Mouse (Mus musculus): ENCODE data around the gene Snrnp48.
A peak's percentile ranks its signal among the peaks of the same experiment; 100 is the strongest.

The Snrnp48 gene

GRCm38 (mm10) chr13:38204702-38205482, at the start of gene Snrnp48:
Gene Snrnp48, plus strand, starts transcription at chr13:38204938.
- peak; percentile 75 to 80 for DNase-seq (ENCODE audit: low spot score in 2 of 2)

GRCm38 (mm10) chr13:38155523-38155922, 49.2 kb upstream of the Snrnp48 start:
- DNase-seq (ENCODE audit: low spot score in 2 of 2): no peak

DNA sequence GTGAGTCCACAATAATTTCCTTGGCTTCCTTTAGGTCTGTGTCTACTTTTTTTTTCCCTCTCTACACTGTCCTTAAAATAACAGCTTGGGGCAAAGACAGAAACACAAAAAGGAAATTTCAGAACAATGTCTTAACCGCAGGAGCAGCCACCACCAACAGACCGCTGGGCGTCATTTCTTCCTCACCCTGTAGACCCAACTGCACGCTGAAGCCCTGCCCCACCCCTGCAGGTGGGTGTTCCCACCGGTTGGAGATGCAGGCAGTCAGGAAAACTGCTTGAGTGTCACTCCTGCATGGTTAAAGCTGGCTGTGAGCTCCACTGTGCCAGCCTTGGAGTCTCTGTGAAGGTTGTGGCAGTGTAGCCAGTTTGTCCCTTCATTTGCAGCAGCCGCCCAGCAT, 47.1 kb upstream of the Snrnp48 start:
- no peak for DNase-seq (ENCODE audit: low spot score in 2 of 2)

DNA sequence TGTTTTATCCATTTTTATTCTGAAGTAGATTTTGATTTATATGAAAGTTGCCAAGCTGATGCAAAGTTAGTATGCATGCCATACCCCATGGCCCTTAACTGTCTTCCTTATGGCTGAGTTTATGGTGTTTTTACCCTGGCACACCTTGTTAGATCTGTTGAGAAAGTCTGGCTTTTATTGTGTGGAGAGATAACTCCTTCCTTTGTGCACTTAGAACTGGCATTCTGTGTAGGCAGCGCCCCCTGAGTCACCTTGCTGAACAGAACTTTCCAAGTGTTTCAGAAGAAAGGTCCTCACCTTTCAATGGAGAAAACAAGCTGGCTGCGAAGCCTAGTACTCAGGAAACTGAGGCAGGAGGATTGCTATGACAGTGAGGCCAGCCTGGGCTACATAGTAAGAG, 42.7 kb upstream of the Snrnp48 start:
- no peak for DNase-seq (ENCODE audit: low spot score in 2 of 2)

DNA sequence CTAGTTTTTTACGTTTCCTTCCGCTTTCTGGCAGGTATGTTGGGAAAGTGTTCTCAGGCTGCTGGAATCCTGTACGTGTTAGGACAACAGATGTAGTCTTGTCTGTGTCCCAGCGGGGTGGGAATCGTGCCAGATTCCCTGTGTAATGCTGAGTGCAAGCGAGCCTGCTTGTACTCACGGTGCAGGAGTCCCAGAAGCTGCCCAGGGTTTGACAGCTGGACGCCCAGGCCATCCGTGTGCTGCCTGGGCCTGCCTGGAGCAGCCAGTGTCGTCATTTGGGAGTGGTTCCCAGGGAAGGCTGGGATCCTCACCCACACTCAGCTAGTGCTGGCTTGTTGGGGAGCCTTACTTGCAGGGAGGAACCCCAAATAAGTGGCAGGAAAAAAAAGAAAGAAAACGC, 42.1 kb upstream of the Snrnp48 start:
- DNase-seq (ENCODE audit: low spot score in 2 of 2): peak in 1 of 2 experiments; percentile 5

GRCm38 (mm10) chr13:38164932-38165331, 39.8 kb upstream of the Snrnp48 start:
- no peak for DNase-seq (ENCODE audit: low spot score in 2 of 2)

DNA sequence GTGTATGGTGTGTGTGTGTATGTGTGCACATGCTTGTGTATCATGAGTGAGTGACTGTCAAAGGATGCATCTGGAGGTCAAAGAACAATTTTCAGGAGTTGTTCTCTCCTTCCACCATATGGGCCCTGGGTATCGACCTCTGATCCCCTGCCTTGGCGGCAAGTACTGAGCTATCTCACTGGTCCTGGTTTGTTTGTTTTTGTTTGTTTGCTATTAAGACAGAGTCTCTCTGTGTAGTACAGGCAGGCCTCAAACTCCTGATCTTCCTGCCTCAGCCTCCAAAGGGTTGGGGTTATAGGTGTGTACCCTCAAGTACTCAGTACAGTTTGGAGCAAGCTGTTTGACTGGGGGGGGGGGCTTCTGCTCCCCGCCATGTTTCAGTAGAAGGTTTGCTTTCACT, 37.7 kb upstream of the Snrnp48 start:
- no peak for DNase-seq (ENCODE audit: low spot score in 2 of 2)

- DNase-seq (ENCODE audit: low spot score in 2 of 2): no peak
These were observed 34.0 kb upstream of the Snrnp48 start for GRCm38 (mm10) chr13:38170707-38171144.

GRCm38 (mm10) chr13:38193406-38193805, 11.3 kb upstream of the Snrnp48 start:
- DNase-seq (ENCODE audit: low spot score in 2 of 2): no peak

DNA sequence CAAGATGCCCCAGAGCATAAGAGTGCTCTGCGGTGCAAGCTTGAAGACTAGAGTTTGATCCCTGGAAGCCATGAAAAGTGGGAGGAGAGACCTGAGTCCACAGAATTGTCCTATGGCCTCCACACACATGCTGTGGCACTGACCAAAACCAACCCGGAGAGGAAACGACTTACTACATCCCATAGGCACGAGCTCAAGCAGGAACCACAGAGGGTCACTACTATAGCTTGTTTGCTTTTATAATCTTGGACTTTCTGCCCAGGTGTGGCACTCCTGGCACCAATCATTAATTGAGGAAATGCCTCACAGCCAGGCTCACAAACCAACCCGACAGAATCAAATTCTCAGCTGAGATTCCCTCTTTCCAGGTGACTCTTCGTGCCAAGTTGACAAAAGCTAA, 3.3 kb upstream of the Snrnp48 start:
- no peak for DNase-seq (ENCODE audit: low spot score in 2 of 2)

DNA sequence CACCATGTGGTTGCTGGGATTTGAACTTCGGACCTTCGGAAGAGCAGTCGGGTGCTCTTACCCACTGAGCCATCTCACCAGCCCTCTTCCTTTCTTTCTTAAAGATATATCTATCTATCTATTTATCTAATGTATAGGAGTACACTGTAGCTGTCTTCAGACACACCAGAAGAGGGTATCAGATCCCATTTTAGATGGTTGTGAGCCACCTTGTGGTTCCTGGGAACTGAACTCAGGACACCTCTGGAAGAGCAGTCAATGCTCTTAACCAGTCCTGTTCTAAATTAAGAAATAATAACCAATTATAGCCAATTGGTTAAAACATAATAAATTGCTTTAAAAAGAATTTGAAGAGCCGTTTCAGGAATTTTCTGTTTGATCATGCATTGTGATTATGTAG, 567 bp upstream of the Snrnp48 start:
- no peak for DNase-seq (ENCODE audit: low spot score in 2 of 2)

GRCm38 (mm10) chr13:38211122-38211521, 6.4 kb downstream of the Snrnp48 start:
- no peak for DNase-seq (ENCODE audit: low spot score in 2 of 2)

GRCm38 (mm10) chr13:38218686-38219085, 13.9 kb downstream of the Snrnp48 start:
- DNase-seq (ENCODE audit: low spot score in 2 of 2): no peak

DNA sequence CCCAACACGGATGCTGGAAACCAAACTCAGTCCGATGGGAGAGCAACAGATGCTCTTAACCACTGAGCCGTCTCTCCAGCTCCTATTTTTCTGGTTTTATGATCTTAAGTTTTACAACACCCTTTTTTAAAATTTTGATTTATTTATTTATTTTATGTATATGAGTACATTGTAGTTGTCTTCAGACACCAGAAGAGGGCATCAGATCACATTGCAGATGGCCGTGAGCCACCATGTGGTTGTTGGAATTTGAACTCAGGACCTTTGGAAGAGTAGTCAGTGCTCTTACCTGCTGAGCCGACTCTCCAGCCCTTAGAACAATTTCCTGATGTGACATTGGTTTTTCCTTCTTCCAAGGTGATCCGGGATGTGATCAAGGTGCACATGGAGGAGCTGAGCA, 15.6 kb downstream of the Snrnp48 start:
- no peak for DNase-seq (ENCODE audit: low spot score in 2 of 2)

DNA sequence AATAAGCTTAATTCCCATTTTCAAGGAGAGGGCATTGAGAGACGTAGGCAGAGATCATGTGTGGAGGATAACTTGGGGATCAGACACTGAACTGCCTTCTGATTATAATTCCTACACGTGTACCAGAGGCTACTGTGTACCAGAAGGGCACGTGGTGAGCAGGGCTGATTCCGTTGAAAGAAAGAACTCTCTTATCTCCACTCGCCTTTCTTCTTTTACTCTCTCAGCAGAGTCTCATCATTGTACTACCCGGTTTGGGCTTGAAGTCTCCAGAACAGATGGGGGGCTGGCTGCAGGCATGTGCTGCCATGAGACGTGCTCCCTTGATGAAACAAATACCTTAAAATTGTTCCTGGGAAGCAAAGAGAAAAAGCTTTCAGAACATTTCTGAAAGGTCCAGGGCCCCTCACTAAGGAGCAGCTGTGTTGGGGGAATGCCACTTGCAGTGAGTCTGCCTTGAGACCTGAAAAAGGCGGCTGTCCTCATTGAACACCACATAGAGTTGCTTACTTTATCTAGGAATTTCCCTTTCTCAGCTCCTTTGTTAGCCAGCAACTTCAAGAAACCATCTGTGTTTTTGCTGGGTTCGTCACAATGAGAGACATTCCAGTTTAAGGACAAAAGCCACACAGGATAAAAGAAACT, 25.6 kb downstream of the Snrnp48 start:
- no peak for DNase-seq (ENCODE audit: low spot score in 2 of 2)

GRCm38 (mm10) chr13:38232411-38232810, 27.7 kb downstream of the Snrnp48 start:
- DNase-seq (ENCODE audit: low spot score in 2 of 2): no peak

- DNase-seq (ENCODE audit: low spot score in 2 of 2): no peak
These were observed 28.3 kb downstream of the Snrnp48 start for GRCm38 (mm10) chr13:38232856-38233625.

- no peak for DNase-seq (ENCODE audit: low spot score in 2 of 2)
These were observed 29.9 kb downstream of the Snrnp48 start for GRCm38 (mm10) chr13:38234651-38235050.

DNA sequence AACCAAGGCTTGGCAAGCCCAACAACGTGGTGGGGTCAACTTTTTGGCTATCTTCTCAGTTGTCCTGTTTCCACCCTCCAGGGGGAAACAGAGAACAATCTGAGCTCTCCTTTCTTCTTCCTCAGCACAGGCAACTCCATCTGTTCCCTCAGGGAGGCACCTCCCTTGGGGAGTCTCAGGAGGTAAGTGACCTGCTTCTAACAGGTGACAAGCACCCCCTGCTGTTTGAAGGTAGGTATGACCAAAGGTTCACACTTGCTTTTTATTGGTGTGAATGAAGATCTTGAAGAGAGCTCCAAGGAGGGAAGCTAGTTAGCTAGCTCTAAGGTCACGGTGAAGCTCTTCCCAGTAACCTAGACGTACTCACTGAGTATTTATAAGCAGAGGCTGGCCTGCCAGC, 30.6 kb downstream of the Snrnp48 start:
- DNase-seq (ENCODE audit: low spot score in 2 of 2): no peak

- DNase-seq (ENCODE audit: low spot score in 2 of 2): no peak
These were observed 43.4 kb downstream of the Snrnp48 start for GRCm38 (mm10) chr13:38248151-38248550.

GRCm38 (mm10) chr13:38251226-38251625, 46.5 kb downstream of the Snrnp48 start:
- DNase-seq (ENCODE audit: low spot score in 2 of 2): no peak

- no peak for DNase-seq (ENCODE audit: low spot score in 2 of 2)
These were observed 49.0 kb downstream of the Snrnp48 start for GRCm38 (mm10) chr13:38253696-38254095.

DNA sequence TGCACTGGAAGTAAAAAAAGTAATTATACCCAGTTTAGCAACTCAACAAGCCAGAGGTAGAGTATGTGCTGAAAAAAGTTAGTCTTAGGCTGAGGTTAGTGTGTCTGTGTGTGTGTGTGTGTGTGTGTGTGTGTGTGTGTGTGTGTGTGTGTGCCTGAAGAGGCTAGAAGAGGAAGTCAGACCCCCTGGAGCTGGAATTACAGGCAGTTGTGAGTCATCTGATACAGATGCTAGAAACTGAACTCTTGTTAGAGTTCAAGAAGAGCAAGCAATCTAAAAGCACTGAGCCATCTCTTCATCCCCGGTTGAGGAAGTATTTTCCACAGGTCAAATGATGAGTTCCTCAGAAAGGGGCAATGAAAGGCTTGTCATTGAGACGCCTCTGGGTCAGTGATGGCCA, 54.2 kb downstream of the Snrnp48 start:
- no peak for DNase-seq (ENCODE audit: low spot score in 2 of 2)

Data from frontal cortex, postnatal 14 days (tissue).